Mouse (Mus musculus) heart, adult 18-20 months (tissue): Measurements from ENCODE around the gene Olfr472. TPM values are rescaled to one million over a fixed set of nuclear protein-coding genes. Genes with fewer than 3 reads are reported as not detected.
"Not testable (repeated sequence)": the region's sequence is repeated elsewhere in the genome, so short reads cannot be mapped to it uniquely, and the experiment has no call there.

Experiments
- DNase-seq, 2 experiments: peaks; one replicate each; pipeline ENCODE4 v3.0.0; 2021 to 2022; ENCODE audit warnings: mixed read lengths in 1 of 2
- long read RNA-seq, 2 experiments: library from polyadenylated mRNA; stranded (forward); transcript quantifications; one replicate each; pipeline ENCODE4 v2.0.0; 2021
- total RNA-seq, 2 experiments: library from RNA; stranded (reverse); gene quantifications; 2 replicates each; pipeline ENCODE4 v1.2.3; 2021

The Olfr472 gene
- total RNA-seq = not detected
- long read RNA-seq, experiment 1 = 0 reads
- long read RNA-seq, experiment 2 = 0 reads

GRCm38 (mm10) chr7:107897602-107898001 lies at the start of gene Olfr472:
Olfr472 (plus strand) TSS chr7:107897902.
- no peak for DNase-seq

GRCm38 (mm10) chr7:107930146-107930545 lies 32.4 kb downstream of the Olfr472 start, which contains the start of gene Olfr473:
Olfr473 (plus strand) TSS chr7:107930446.
- DNase-seq = no peak

- not testable (repeated sequence) for DNase-seq
These were observed 54.8 kb downstream of the Olfr472 start for GRCm38 (mm10) chr7:107952539-107952938.

GRCm38 (mm10) chr7:107954343-107954742 lies 56.6 kb downstream of the Olfr472 start, which contains the start of gene Olfr474:
Olfr474 (plus strand) TSS chr7:107954643.
- no peak for DNase-seq

Other genes starting within 250 kb of the Olfr472 start
- not detected for gene Cyb5r2, start 139.9 kb upstream of the Olfr472 start, total RNA-seq
- not detected for gene Ovch2, start 96.7 kb upstream of the Olfr472 start, total RNA-seq
- gene Olfr467, start 85.6 kb upstream of the Olfr472 start, total RNA-seq = not detected
- not detected for gene Olfr469, start 72.4 kb upstream of the Olfr472 start, total RNA-seq
- not detected for gene Olfr470, start 50.4 kb upstream of the Olfr472 start, total RNA-seq
- not detected for gene Olfr473, start 32.5 kb downstream of the Olfr472 start, total RNA-seq
- not detected for gene Olfr474, start 56.7 kb downstream of the Olfr472 start, total RNA-seq
- gene Olfr476, start 66.9 kb downstream of the Olfr472 start, total RNA-seq = not detected
- gene Olfr477, start 88.8 kb downstream of the Olfr472 start, total RNA-seq = not detected
- not detected for gene Olfr478, start 136.1 kb downstream of the Olfr472 start, total RNA-seq
- not detected for gene Olfr479, start 152.8 kb downstream of the Olfr472 start, total RNA-seq
- not detected for gene Olfr480, start 169.4 kb downstream of the Olfr472 start, total RNA-seq
- not detected for gene Olfr481, start 182.0 kb downstream of the Olfr472 start, total RNA-seq
- 1 to 10 TPM in 1 of 2 experiments, under 1 TPM in 1; 0.87 to 1.1 TPM for gene Olfr482, start 199.7 kb downstream of the Olfr472 start, total RNA-seq
- gene Olfr483, start 202.9 kb downstream of the Olfr472 start, total RNA-seq = not detected
- gene Olfr484, start 229.5 kb downstream of the Olfr472 start, total RNA-seq = not detected